Mouse (Mus musculus) cerebellum, adult 9-10 months (tissue): ENCODE measurements around the gene Tmem56.
A peak's percentile ranks its signal among the peaks of the same experiment; 100 is the strongest.

Experiments
- DNase-seq: peaks from one replicate; pipeline ENCODE4 v3.0.0; 2022

Gene Tmem56

DNA sequence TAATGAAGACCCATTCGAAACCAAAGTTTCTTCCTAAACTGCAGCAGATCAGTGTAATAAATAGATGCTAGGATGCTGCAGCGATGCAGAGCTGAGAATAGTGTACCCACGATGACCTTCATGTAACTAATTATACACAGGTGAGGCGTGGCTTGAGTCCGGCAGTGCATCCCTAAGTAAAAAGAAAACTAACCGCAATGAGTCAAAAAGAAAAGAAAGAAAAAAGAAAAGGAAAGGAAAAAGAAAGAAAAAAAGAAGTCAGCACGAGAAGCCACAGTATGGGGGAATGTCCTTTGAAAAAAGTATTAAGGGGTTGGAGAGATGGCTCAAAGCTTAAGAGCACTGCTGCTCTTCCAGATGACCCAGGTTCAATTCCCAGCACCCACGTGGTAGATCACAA lies 58.1 kb downstream of the Tmem56 start:
- no peak for DNase-seq

DNA sequence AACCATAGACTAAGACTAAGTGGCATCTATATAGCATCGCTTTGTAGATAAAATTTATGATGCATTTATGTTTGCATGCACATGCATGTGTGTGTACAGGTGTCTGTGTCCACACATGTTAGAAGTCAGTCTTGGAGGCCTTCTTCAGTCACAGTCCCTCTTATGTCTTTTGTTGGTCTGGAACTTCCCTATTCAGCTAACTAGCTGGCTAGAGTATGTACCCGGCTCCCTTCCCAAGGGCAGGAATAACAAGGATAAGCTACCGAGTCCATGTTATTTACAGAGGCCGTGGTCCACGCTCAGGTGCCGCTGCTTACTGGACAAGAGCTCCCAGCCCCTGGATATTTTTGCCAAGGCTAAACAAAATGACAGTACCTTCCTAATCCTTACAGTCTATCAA lies 58.7 kb downstream of the Tmem56 start:
- DNase-seq, result no peak

DNA sequence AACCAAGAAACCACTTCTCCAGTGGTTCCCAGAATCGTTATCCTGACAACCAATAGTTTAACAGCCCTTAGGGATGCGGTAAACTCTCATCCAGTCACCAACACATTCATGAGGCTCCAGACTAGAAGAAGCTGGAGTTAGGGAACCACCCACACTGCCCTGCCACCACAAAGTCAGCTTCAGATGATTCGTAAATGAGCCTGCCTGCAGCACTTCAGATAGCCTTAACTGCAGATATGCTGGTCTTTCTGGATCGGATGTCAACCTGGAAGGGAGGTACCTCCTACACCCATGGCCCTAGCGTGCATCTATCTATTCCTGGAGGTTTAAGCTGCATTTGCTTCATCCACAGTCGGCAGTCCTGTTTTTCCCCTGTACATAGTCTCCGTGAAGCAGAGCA lies 60.9 kb downstream of the Tmem56 start:
- no peak for DNase-seq

DNA sequence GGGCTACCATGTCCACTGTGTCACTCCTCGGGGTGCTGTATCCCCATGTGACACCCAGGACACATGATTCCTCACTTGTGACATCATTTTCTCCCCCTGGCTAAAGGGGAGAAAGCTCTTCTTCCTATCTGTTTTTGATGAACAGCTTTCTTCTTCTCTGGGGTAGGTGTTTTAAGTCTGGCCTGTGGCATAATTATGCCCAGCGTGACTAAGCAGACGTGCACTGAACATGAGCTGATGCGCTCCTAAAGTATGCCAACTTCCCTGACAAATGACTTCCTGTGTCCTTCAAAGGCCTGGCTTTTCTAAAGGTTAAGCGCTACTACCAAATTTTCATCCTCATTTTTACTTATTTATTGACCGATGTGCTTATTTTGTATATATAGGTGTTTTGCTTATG lies 65.9 kb downstream of the Tmem56 start:
- DNase-seq, result no peak

DNA sequence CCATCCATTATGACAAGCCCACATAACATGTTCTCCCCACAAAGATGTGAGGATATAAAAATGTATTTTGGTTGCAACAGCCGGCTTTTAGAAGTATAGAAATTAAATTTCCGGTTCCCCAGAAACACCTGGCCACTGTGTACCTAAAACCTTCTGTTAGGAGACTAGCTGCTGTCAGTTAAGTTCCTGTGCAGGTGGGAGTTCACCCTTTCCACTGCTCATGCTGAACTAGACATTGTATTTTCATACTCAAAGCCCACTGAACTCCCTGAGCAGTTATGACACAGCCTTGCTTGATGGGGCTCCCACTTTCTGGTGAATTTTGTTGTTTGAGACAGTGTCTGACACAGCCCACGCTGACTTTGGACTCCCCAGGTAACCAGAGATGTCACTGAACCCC lies 69.4 kb downstream of the Tmem56 start:
- no peak for DNase-seq

DNA sequence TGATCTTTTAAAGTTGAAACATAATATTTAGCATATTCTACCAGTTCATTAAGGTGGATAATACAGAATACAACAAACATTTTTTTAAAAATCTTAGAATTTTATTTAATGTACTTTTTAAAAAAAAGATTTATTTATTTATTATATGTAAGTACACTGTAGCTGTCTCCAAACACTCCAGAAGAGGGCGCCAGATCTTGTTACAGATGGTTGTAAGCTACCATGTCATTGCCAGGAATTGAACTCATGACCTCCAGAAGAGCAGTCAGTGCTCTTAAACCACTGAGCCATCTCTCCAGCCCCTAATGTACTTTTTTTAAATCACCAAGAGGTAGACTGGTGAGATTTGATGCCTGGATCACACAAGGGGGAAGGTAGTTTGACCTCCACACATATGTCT lies 70.7 kb downstream of the Tmem56 start:
- peak; percentile 44 for DNase-seq

DNA sequence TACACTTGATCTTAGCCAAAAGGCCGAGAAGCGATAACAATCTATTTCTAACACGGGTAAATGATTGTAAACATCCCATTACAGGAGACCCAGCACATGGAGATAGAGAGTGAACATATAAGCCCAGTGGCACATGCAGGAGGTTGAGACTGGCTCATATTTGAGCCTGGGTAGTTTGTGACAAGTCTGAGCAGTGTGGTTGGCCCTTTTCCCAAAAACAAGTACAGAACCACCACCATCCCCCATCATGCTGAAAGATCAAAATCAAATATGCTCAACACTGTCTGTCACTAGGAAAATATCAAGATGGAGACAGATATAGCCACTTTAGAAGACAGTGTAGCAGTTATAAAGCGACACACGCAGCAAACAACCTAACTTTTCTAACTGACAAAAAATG lies 73.9 kb downstream of the Tmem56 start:
- no peak for DNase-seq

DNA sequence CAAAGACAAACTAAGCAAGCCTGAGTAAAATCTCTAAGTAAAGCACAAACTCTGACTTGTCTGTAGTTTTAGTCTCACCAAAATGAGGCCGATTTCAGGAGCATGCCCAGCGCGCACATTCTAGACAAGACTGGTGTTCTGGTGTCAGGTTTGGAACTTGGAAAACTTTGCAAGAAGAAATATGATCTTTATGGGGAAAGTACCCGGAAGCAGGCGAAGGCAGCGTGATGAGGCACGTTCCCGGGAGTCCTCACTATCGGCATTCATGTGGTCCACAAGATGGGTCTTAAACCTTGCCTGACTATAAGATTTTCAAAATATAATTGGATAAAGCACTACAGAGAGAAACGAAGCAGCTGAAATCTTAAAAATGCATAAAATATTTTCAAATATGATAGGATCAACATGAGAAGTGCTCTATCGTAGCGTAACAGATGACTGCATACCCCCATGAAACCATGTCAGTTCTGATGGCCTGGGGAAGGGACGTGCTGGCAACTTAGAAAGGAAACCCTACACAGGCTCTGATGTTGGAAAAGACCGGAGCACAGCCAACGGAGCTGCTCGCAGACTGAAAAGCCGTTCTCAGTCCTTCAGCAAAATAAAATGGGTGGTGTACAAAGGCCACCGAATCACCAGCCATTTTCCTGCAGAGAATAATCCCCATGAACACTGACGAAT lies 76.6 kb downstream of the Tmem56 start:
- DNase-seq, result no peak

DNA sequence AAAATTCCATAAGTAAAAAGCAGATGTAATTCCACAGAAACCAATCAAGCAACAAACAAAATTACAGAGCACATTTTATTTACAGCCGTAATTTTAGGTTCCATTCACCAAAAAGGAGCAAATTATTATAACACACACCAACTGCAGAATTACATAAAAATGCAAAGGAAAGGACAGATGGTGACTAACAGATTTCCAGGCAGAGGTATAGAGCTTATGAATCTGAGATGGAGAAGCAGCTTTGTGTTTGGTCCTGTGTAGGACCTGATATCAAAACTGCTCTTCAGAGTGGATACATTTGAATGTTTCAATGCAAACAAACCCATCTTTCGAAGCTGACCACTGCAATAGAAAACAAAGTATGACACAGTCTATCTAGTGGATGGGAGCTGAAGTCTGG lies 80.3 kb downstream of the Tmem56 start:
- DNase-seq, result no peak

DNA sequence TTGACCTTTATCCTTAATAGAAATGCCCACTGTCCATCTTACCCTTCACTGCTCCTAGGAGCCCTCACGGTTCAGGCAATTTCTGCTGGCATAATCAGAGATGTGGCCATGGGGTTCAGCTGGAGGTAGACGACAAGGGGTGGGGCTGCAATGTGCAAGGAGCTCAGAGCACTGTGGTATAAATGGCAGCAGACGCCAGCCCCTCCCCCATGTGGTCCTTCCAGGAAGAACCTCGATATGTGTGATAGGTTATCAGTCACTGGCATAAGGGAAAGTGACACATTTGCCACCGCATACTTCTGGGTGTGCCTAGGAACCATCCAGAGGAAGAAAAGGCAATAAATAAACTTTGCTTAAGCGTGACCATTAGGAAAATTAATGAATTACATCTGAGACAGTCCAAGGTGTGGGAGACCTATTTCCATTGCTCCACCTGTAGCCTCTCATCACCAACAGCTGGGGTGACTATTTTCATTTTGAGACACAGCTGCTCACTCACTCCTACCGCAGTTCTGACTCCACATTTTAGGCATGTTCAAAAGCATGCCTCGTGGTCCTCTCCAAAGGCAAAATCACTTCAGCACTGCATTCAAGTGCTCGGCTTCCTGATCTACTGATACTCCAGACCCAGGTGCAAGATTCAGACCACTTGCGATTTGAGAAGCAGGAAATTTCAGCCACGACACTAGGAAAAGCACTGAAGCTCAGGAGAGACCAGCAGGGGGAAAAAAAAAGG lies 81.7 kb downstream of the Tmem56 start:
- DNase-seq, result no peak

DNA sequence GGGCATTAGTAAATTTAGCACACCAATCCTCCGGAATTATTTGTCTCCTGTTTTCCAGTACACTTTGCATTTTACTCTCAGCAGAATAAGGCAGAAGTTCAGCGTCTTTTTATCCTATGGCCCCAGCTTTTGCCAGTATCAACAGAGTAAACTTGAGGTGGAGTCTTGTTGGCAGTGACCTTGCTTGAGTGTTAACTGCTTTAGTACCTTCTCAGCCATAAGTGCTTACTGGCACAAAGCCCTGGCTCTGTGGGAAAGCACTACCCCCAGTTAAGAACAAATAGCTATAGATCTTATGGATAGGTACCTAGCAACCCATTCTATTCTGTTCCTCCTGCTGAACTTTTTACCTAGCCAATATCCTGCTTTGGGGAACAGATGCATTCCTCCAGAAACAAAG lies 93.7 kb downstream of the Tmem56 start:
- no peak for DNase-seq

DNA sequence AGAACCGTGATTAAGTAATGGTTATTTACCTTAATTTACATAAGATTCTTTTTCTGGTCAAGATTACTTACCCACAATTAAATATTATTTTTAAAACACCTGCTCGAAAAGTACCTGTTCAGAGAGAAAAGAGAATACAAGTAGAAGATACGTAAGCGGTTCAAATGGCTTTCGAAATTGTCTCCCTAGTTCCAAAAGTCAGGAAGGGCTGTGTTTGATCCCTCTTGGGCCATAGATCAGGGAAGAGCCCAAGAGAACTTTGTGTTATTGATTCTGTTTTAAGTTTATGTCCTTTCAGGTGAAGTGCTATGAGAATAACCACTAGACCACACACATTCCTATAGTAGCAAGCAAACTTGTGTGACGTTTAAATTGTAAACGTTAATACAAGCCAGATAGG lies 95.4 kb downstream of the Tmem56 start:
- no peak for DNase-seq

DNA sequence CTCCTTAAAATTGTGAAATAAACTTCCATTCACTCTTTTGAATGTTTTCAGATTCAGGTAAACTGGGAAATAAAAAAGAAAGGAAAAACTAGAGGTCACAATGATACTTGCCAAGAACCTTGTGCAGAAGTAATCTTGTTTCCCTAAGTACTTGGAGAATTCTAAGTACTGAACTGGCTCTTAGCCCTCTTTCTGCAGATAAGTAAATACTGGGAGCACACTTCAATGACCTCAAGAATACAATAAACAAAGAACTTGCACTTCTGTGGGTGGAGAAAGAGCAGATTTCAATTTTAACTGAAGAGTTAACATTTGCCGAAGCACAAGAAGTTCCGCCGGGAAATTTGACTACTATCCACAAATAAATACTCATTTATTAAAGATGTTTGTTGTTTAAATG lies 96.0 kb downstream of the Tmem56 start:
- DNase-seq, result no peak

DNA sequence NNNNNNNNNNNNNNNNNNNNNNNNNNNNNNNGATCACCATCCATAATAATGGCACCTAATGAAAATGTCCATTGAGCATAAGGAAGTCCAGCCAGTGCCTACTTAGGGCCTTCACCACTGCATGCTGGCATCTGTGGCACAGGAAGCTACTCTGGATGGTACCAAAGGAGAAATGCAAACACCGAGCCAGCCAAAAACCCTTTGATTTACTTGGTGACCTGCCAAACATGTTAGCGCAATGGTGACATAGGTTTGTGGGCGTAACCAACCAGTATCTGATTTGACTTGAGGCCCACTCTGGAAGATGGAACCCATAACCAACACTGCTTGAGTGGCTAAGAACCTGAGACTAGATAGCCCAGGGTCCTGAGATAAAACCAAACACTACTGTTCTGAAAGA lies 97.7 kb downstream of the Tmem56 start:
- no peak for DNase-seq

DNA sequence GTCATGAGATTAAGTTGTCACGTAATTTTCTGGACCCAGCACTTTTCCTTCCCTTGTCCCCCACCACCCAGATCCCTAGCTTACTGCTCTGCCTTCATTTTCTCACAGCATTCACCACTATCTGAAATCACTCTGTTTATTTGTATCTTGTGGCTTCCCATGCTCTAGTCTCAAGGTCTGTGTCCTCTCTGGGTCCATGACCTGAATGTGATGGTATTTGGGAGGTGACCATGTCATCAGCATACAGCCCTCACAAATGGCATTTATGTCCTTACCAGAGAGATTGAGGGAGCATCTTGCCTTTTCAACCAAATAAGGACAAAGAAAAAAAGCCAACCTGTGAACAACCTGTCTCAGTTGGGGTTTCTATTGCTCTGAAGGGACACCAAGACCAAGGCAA lies 106.9 kb downstream of the Tmem56 start:
- DNase-seq, result no peak

DNA sequence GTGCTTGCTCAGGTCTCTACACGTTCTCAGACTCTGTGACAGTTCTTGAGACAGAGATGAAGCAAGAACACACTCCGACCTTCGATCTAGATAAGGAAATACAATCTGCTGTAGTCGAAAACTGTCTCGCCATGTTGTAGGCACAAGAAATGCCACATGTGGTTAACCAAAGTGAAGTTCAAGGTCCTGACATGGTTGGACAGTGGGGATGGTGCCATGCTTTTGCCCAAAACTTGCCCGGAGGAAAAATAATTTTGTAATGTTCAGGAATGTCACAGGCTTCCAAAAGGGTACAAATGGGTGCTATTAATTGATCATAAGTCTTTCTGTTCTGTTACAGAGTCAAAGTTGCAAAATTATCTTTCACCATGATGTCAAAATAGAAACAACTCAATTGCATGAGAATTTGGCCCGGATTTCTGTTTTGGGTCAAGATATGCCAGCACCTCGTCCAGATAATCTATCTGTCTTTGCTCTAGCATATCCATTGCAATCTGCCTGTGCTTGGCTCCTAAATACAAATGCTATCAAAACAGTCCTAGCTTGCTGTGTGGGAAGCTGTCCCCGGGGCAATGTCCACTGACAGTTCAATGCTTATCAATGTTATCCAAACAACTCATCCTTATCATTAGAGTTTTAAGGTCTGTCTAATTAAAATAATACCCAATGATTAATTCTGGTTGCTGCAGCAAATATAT lies 108.5 kb downstream of the Tmem56 start:
- no peak for DNase-seq

DNA sequence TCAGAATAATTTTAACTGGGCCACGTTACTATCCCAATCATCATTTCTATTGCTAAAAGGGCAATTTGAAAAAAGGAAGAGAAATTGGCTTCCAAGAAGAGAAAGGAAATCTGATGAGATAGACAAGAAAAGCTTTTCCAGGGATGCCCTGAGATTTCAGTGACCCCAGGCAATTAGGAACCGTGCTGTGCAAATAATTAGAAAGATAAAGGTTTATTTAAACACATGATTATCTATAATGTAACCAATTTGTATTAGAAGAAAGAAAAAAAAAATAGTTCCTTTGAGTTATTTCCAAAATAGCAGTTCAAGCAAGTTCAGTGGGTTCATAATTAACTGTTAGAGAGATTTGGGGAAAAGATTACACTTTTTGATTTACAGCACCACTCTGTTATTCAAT lies 110.2 kb downstream of the Tmem56 start:
- no peak for DNase-seq

DNA sequence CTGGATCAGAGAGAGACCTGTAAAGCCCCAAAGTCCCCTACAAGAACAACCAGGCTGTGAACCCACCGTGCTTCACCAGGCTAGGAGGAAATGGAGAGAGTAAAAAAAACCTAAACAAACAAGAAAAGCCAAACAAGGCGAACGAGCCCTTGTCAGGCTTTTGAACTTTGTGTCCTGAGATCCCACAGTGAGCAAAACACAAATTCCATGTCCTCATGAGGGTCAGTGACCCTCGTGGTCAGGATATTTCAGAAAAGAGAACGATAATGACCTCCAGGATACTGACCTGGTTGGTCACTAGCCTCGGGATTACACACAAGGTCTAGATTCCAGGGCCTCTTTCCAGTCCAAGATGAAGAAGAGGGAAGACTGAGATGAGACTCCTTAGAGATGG lies 111.0 kb downstream of the Tmem56 start:
- DNase-seq, result no peak

DNA sequence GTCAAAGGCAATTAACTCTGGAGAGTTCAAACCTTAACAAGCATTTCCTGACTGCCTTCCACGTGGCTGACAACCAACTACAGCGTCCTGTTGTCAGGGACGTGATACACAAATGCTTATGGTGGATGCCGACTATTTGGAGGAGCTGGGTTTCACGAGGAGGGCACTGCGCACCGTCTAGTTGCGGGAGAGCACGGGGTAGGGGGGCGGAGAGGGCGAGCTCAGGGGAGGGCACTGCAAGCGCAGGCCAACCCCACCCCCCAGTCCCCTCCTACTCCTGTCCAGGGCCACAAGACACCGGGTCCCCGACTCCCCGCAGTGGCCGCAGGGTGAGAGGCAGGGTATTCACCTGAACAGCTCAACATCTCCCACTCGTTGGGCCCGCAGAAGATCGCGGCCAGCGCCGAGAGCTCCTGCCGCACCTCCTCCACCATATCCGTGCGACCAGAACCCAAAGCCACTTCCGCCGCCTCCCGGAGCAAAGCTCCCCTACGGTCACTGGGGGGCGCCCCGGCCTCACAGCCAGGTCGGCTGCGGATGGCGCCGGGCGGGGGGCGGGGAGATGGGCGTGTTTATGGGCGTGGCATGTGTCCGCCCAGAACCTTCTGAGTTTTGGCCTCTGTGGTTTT lies 111.5 kb downstream of the Tmem56 start, which contains the start of gene Rwdd3:
Gene Rwdd3 (minus strand): TSS at position 453 of the 629 bp plus-strand sequence.
- DNase-seq, result peak; percentile 93

DNA sequence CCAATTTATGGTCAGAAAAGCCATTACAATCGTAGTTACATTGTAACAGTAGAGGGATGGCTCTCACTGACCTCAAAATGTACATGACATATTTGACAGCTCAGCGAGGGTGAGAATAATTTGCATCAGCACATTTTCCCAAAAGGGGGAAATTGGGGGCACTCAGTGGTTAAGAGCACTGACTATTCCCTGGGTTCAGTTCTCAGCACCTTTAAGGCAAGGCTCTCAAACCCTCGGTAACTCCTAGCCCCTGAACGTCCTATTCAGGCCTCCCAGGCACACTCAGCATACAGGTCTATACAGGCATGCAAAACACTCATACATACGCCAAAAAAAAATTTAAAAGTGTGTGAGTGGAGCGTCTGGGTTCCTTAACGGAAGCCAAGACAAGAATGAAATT lies 112.3 kb downstream of the Tmem56 start:
- no peak for DNase-seq

DNA sequence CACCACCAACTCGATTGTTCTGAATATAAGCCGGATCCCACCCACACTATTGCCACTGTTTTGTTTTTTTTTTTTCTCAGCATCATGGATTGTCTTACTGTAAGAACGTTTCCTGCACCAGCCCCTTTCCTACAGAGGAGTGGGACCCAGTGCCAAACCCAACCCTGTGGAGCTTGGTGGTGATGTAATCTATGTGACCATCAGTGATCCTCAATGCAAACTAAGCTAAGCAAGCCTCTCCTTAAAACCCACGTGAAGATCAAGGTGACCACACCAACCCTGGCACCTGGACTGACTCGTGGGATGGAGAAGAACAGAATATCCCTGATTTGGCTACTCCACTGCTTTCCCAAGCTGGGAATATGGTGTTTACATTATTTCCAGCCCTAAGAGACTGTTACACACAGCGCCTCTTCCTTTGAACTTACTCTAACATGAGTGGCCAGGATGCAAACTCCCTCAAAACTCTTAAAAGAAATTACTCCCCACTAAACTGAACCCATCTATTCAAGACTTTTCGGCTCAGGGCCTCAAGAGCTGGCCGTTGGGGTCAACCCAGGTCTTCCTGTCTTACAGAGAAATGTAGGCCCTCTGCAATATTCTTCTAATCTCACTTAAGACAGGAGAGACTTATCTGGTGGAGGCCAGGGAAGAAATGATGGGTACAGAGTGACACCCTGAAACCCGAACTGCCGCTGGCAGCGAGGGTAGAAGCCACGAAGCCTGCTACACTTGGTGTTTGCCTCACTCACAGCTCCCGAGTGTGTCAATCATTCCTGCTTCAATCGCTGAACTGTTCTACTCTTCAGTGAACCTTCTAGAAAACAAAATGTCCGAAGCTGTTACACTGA lies 113.6 kb downstream of the Tmem56 start:
- DNase-seq, result no peak

DNA sequence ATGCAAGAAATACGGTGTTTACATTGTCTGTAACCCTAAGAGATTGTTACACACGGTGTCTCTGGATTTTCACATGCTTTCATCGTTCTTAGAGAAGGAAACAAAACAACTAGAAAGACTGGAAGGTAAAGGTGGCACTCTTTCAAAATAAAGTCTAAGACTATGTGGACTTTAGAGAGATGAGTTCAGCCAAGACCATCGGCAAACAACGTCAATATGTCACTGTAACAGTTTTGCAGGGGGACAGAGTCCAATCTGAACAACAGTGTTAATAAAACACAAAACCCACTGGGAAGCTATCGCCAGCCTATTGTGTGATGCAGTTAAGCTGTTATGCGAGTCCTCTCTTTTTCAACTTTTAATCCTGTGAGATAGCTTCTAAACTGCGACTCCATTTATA lies 114.3 kb downstream of the Tmem56 start:
- no peak for DNase-seq
